Mouse (Mus musculus) thymus, postnatal 4 days (tissue): ENCODE measurements at regions not wholly inside any gene's neighbourhood (a gene's known extent, or its start where the extent isn't known, plus 50 kb on each side); places are given as distances from the start of the nearest gene placed in this dataset.

Experiments used
- DNase-seq: peaks from one replicate; pipeline ENCODE4 v3.0.0; 2021

GRCm38 (mm10) chr12:39831079-39831478 is 206.7 kb downstream of the Arl4a start:
- no peak for DNase-seq

- no peak for DNase-seq
Observed at GRCm38 (mm10) chr12:39830530-39830929, 207.3 kb downstream of the Arl4a start.

GRCm38 (mm10) chr12:39822671-39823070 is 215.2 kb downstream of the Arl4a start:
- no peak for DNase-seq

GRCm38 (mm10) chr12:39801536-39801935 is 236.3 kb downstream of the Arl4a start:
- no peak for DNase-seq

- DNase-seq = no peak
Observed at GRCm38 (mm10) chr12:39797843-39798242, 240.0 kb downstream of the Arl4a start.

GRCm38 (mm10) chr12:39796939-39797338 is 240.9 kb downstream of the Arl4a start:
- no peak for DNase-seq

- no peak for DNase-seq
Observed at GRCm38 (mm10) chr12:39785026-39785425, 252.8 kb downstream of the Arl4a start.

- no peak for DNase-seq
Observed at GRCm38 (mm10) chr12:39784532-39784931, 253.3 kb downstream of the Arl4a start.

- DNase-seq = no peak
Observed at GRCm38 (mm10) chr12:39776173-39776572, 261.7 kb downstream of the Arl4a start.

- no peak for DNase-seq
Observed at GRCm38 (mm10) chr12:39766988-39767387, 270.8 kb downstream of the Arl4a start.

- DNase-seq = no peak
Observed at GRCm38 (mm10) chr12:39763529-39763928, 274.3 kb downstream of the Arl4a start.

GRCm38 (mm10) chr12:39761946-39762345 is 275.9 kb downstream of the Arl4a start:
- no peak for DNase-seq

GRCm38 (mm10) chr12:39761326-39761725 is 276.5 kb downstream of the Arl4a start:
- DNase-seq = no peak

GRCm38 (mm10) chr12:39757975-39758374 is 279.9 kb downstream of the Arl4a start:
- DNase-seq = no peak

- DNase-seq = no peak
Observed at GRCm38 (mm10) chr12:39751850-39752249, 286.0 kb downstream of the Arl4a start.

- no peak for DNase-seq
Observed at GRCm38 (mm10) chr12:39742156-39743063, 295.4 kb downstream of the Arl4a start.

- DNase-seq = no peak
Observed at GRCm38 (mm10) chr12:39741051-39741847, 296.6 kb downstream of the Arl4a start.

GRCm38 (mm10) chr12:39736966-39737365 is 300.9 kb downstream of the Arl4a start:
- no peak for DNase-seq

- no peak for DNase-seq
Observed at GRCm38 (mm10) chr12:39736097-39736920, 301.5 kb downstream of the Arl4a start.

- DNase-seq = no peak
Observed at GRCm38 (mm10) chr12:39734176-39734575, 303.6 kb downstream of the Arl4a start.

- no peak for DNase-seq
Observed at GRCm38 (mm10) chr12:39731177-39731576, 306.6 kb downstream of the Arl4a start.

- DNase-seq = no peak
Observed at GRCm38 (mm10) chr12:39729255-39729654, 308.6 kb downstream of the Arl4a start.

GRCm38 (mm10) chr12:39724172-39724571 is 313.7 kb downstream of the Arl4a start:
- no peak for DNase-seq
